Mouse (Mus musculus): ENCODE results near the gene Rrh. TPM values are rescaled to one million over a fixed set of nuclear protein-coding genes. Genes with fewer than 3 reads are reported as not detected.

Rrh gene
- polyA plus RNA-seq (2014; fragmentation: Nextera tagmentation; extraction: Ambion mirVana), result 0.26 TPM in 1 of 2 replicates, not detected in the other

GRCm38 (mm10) chr3:129822206-129822775, at the start of gene Rrh:
Gene Rrh, minus strand, starts transcription at chr3:129822587.
- Histone ChIP-seq H3K4me2 (replicated peaks; ENCODE audit: low read depth, low read length) (no peak within 1 kb of the TSS), H3K9ac (ENCODE audit: low read depth, low read length) (no peak within 1 kb of the TSS), H3K9me3 (ENCODE audit: control insufficient read depth, low read length) (no peaks in the 10 kb centered on the region), H3K4me1 (ENCODE audit: control insufficient read depth, insufficient read depth, low read length) (no peaks in the 10 kb centered on the region), H3K27ac (ENCODE audit: low read depth, low read length) (no peak within 1 kb of the TSS), H3K36me3 (ENCODE audit: control insufficient read depth, insufficient read depth, low read length) (peaks cover 43% of the 10 kb centered on the region), H3K4me3 (ENCODE audit: low read length) (no peak within 1 kb of the TSS), H3K27me3 (ENCODE audit: control insufficient read depth, insufficient read depth, low read length) (no peaks in the 10 kb centered on the region)
- no peak for ATAC-seq (ENCODE audit: low FRiP score, low TSS enrichment)
- 93% methylated on average over 11 of the region's 11 CpGs for WGBS

GRCm38 (mm10) chr3:129863698-129864097, 41.3 kb upstream of the Rrh start:
- Histone ChIP-seq H3K36me3 (ENCODE audit: control insufficient read depth, insufficient read depth, low read length) (no peaks in the 10 kb centered on the region), H3K9me3 (ENCODE audit: control insufficient read depth, low read length) (peaks cover 4% of the 10 kb centered on the region; the same call in 1 of the 2 replicates), H3K27ac (ENCODE audit: low read depth, low read length) (no peak overlapping the region), H3K9ac (ENCODE audit: low read depth, low read length) (no peak overlapping the region), H3K4me1 (ENCODE audit: control insufficient read depth, insufficient read depth, low read length) (no peaks in the 10 kb centered on the region), H3K4me3 (ENCODE audit: low read length) (no peak overlapping the region), H3K27me3 (ENCODE audit: control insufficient read depth, insufficient read depth, low read length) (no peaks in the 10 kb centered on the region), H3K4me2 (replicated peaks; ENCODE audit: low read depth, low read length) (no peak overlapping the region)
- WGBS, result 54% methylated on average over 14 of the region's 14 CpGs
- ATAC-seq (ENCODE audit: low FRiP score, low TSS enrichment), result no peak

- H3K27ac ChIP-seq (ENCODE audit: low read depth, low read length), result no peak overlapping the region
- H3K9me3 ChIP-seq (ENCODE audit: control insufficient read depth, low read length), result peaks cover 7% of the 10 kb centered on the region; the same call in 1 of the 2 replicates
- no peaks in the 10 kb centered on the region for H3K27me3 ChIP-seq (ENCODE audit: control insufficient read depth, insufficient read depth, low read length)
- H3K4me1 ChIP-seq (ENCODE audit: control insufficient read depth, insufficient read depth, low read length), result no peaks in the 10 kb centered on the region
- no peak overlapping the region for H3K9ac ChIP-seq (ENCODE audit: low read depth, low read length)
- 69% methylated on average over 2 of the region's 2 CpGs for WGBS
- no peak overlapping the region for H3K4me3 ChIP-seq (ENCODE audit: low read length)
- no peak for ATAC-seq (ENCODE audit: low FRiP score, low TSS enrichment)
- H3K36me3 ChIP-seq (ENCODE audit: control insufficient read depth, insufficient read depth, low read length), result no peaks in the 10 kb centered on the region
- H3K4me2 ChIP-seq (replicated peaks; ENCODE audit: low read depth, low read length), result no peak overlapping the region
Observed at GRCm38 (mm10) chr3:129862592-129862991, 40.2 kb upstream of the Rrh start.

GRCm38 (mm10) chr3:129846846-129847245, 24.5 kb upstream of the Rrh start:
- ATAC-seq (ENCODE audit: low FRiP score, low TSS enrichment), result no peak
- Histone ChIP-seq H3K27ac (ENCODE audit: low read depth, low read length) (no peak overlapping the region), H3K4me1 (ENCODE audit: control insufficient read depth, insufficient read depth, low read length) (no peaks in the 10 kb centered on the region), H3K36me3 (ENCODE audit: control insufficient read depth, insufficient read depth, low read length) (no peaks in the 10 kb centered on the region), H3K9ac (ENCODE audit: low read depth, low read length) (no peak overlapping the region), H3K27me3 (ENCODE audit: control insufficient read depth, insufficient read depth, low read length) (no peaks in the 10 kb centered on the region), H3K4me3 (ENCODE audit: low read length) (no peak overlapping the region), H3K9me3 (ENCODE audit: control insufficient read depth, low read length) (no peaks in the 10 kb centered on the region), H3K4me2 (replicated peaks; ENCODE audit: low read depth, low read length) (no peak overlapping the region)
- 82% methylated on average over 7 of the region's 7 CpGs for WGBS

GRCm38 (mm10) chr3:129845868-129846267, 23.5 kb upstream of the Rrh start:
- no peak overlapping the region for H3K4me3 ChIP-seq (ENCODE audit: low read length)
- no peak for ATAC-seq (ENCODE audit: low FRiP score, low TSS enrichment)
- no peak overlapping the region for H3K4me2 ChIP-seq (replicated peaks; ENCODE audit: low read depth, low read length)
- no peaks in the 10 kb centered on the region for H3K9me3 ChIP-seq (ENCODE audit: control insufficient read depth, low read length)
- H3K9ac ChIP-seq (ENCODE audit: low read depth, low read length), result no peak overlapping the region
- no peak overlapping the region for H3K27ac ChIP-seq (ENCODE audit: low read depth, low read length)
- no peaks in the 10 kb centered on the region for H3K27me3 ChIP-seq (ENCODE audit: control insufficient read depth, insufficient read depth, low read length)
- no peaks in the 10 kb centered on the region for H3K36me3 ChIP-seq (ENCODE audit: control insufficient read depth, insufficient read depth, low read length)
- no peaks in the 10 kb centered on the region for H3K4me1 ChIP-seq (ENCODE audit: control insufficient read depth, insufficient read depth, low read length)
- WGBS, result 92% methylated on average over 2 of the region's 2 CpGs

- no peak overlapping the region for H3K9ac ChIP-seq (ENCODE audit: low read depth, low read length)
- no peaks in the 10 kb centered on the region for H3K36me3 ChIP-seq (ENCODE audit: control insufficient read depth, insufficient read depth, low read length)
- WGBS, result 55% methylated on average over 7 of the region's 7 CpGs
- H3K27ac ChIP-seq (ENCODE audit: low read depth, low read length), result no peak overlapping the region
- H3K4me3 ChIP-seq (ENCODE audit: low read length), result no peak overlapping the region
- H3K27me3 ChIP-seq (ENCODE audit: control insufficient read depth, insufficient read depth, low read length), result no peaks in the 10 kb centered on the region
- no peak for ATAC-seq (ENCODE audit: low FRiP score, low TSS enrichment)
- H3K4me2 ChIP-seq (replicated peaks; ENCODE audit: low read depth, low read length), result no peak overlapping the region
- H3K9me3 ChIP-seq (ENCODE audit: control insufficient read depth, low read length), result no peaks in the 10 kb centered on the region
- H3K4me1 ChIP-seq (ENCODE audit: control insufficient read depth, insufficient read depth, low read length), result 0 out of 2 replicates have a peak, but pooled peaks cover 5% of the 10 kb centered on the region
Observed at GRCm38 (mm10) chr3:129838017-129838416, 15.6 kb upstream of the Rrh start.

GRCm38 (mm10) chr3:129836965-129837364, 14.6 kb upstream of the Rrh start:
- WGBS, result 76% methylated on average over 6 of the region's 6 CpGs
- no peak overlapping the region for H3K4me3 ChIP-seq (ENCODE audit: low read length)
- H3K36me3 ChIP-seq (ENCODE audit: control insufficient read depth, insufficient read depth, low read length), result no peaks in the 10 kb centered on the region
- 0 out of 2 replicates have a peak, but pooled peaks cover 5% of the 10 kb centered on the region for H3K4me1 ChIP-seq (ENCODE audit: control insufficient read depth, insufficient read depth, low read length)
- no peaks in the 10 kb centered on the region for H3K9me3 ChIP-seq (ENCODE audit: control insufficient read depth, low read length)
- no peak overlapping the region for H3K9ac ChIP-seq (ENCODE audit: low read depth, low read length)
- no peak overlapping the region for H3K4me2 ChIP-seq (replicated peaks; ENCODE audit: low read depth, low read length)
- no peak overlapping the region for H3K27ac ChIP-seq (ENCODE audit: low read depth, low read length)
- no peak for ATAC-seq (ENCODE audit: low FRiP score, low TSS enrichment)
- H3K27me3 ChIP-seq (ENCODE audit: control insufficient read depth, insufficient read depth, low read length), result no peaks in the 10 kb centered on the region

GRCm38 (mm10) chr3:129836051-129836697, 13.8 kb upstream of the Rrh start:
- Histone ChIP-seq H3K36me3 (ENCODE audit: control insufficient read depth, insufficient read depth, low read length) (no peaks in the 10 kb centered on the region), H3K27me3 (ENCODE audit: control insufficient read depth, insufficient read depth, low read length) (no peaks in the 10 kb centered on the region), H3K9ac (ENCODE audit: low read depth, low read length) (peak overlapping the region; percentile 38; the same call in 1 of the 2 replicates), H3K4me3 (ENCODE audit: low read length) (no peak overlapping the region), H3K4me2 (replicated peaks; ENCODE audit: low read depth, low read length) (peak overlapping the region; percentile 40), H3K4me1 (ENCODE audit: control insufficient read depth, insufficient read depth, low read length) (0 out of 2 replicates have a peak, but pooled peaks cover 5% of the 10 kb centered on the region), H3K27ac (ENCODE audit: low read depth, low read length) (peak overlapping the region; percentile 83), H3K9me3 (ENCODE audit: control insufficient read depth, low read length) (no peaks in the 10 kb centered on the region)
- ATAC-seq (ENCODE audit: low FRiP score, low TSS enrichment), result peak; percentile 89
- WGBS, result 10% methylated on average over 11 of the region's 11 CpGs

GRCm38 (mm10) chr3:129835388-129835934, 13.1 kb upstream of the Rrh start, which contains the start of gene Cfi:
Gene Cfi, plus strand, starts transcription at chr3:129835884.
- ATAC-seq (ENCODE audit: low FRiP score, low TSS enrichment), result no peak

More at GRCm38 (mm10) chr3:129835388-129835934, 13.1 kb upstream of the Rrh start, which contains the start of gene Cfi:
- no peaks in the 10 kb centered on the region for H3K36me3 ChIP-seq (ENCODE audit: control insufficient read depth, insufficient read depth, low read length)
- no peak within 1 kb of the TSS for H3K4me3 ChIP-seq (ENCODE audit: low read length)
- H3K9ac ChIP-seq (ENCODE audit: low read depth, low read length), result peak within 1 kb of the TSS; percentile 38; the same call in 1 of the 2 replicates
- peak within 1 kb of the TSS; percentile 40 for H3K4me2 ChIP-seq (replicated peaks; ENCODE audit: low read depth, low read length)
- WGBS, result 44% methylated on average over 6 of the region's 6 CpGs
- no peaks in the 10 kb centered on the region for H3K27me3 ChIP-seq (ENCODE audit: control insufficient read depth, insufficient read depth, low read length)
- 0 out of 2 replicates have a peak, but pooled peaks cover 5% of the 10 kb centered on the region for H3K4me1 ChIP-seq (ENCODE audit: control insufficient read depth, insufficient read depth, low read length)
- peak within 1 kb of the TSS; percentile 83 for H3K27ac ChIP-seq (ENCODE audit: low read depth, low read length)
- no peaks in the 10 kb centered on the region for H3K9me3 ChIP-seq (ENCODE audit: control insufficient read depth, low read length)
